Mouse (Mus musculus) frontal cortex, postnatal 14 days (tissue): ENCODE results near the gene Smchd1.
"Not testable (repeated sequence)": the region's sequence is repeated elsewhere in the genome, so short reads cannot be mapped to it uniquely, and the experiment has no call there.

Experiments used
- DNase-seq, 2 experiments: peaks; one replicate each; pipeline ENCODE4 v3.0.0; 2022; ENCODE audit warnings: low spot score in 2 of 2

Gene Smchd1

DNA sequence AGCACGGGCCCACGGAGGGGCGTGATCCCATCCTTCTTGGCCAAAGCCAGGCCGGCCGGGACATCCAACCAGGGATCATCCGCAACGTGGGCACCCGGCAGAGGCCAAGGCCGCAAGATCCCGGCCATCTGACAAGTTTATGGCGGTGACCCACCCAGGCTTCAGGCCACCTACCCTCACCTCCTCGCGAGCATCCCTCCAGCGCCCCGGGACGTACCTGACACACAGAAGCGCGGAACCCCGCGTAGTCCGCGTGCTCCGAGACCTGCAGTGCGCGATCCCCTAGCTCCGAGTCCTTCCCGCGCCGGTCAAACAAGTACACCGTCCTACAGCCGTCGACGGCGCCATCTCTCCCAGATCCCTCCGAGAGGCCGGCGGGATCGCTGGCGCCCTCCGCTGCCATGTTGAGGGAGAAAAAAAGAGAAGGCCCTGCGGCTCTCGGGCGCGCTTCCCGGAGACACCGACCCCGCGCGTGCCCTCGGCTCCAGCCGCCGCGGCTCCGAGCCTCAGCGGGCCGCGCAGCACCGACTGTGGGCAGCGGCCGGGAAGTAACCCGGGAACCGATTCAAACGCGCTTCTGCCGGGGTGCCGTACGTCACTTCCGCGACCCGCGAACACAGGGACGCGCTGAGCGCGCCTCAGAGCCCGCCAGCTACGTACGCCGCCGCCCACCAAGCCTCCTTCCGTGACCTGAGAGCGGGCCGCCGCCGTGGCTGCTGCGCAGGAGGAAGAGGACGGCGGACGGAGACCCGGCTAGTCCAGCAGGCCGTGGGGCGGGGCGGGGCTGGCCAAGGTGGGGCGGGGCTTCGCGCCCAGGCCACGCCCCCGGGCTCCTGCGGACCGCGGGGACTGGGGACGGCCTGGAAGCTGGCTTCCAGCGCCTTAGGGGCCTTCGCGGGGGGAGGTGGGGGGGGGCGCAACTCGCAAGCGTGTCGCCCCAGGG, at the start of gene Smchd1:
TSS of gene Smchd1 (minus strand) at position 582 of the 943 bp plus-strand sequence.
- DNase-seq: peak; percentile 87 to 88

DNA sequence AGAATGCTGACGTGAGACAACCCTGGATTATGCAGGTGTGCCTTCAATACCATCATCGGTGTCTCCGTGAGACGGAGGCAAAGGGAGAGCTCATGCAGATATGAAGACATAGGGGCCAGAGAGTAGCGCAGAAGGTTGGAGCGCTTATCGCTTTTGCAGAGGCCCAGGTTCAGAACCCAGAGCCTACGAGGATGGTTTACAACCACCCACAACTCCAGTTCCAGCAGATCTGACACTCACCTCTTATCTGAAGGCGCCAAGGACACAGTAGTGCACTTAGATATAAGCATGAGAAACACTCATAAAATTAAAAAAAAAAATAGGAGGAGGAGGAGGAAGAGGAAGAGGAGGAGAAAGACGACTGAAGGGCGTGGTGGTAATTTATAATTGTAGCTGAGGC, 35.2 kb upstream of the Smchd1 start:
- DNase-seq: no peak

DNA sequence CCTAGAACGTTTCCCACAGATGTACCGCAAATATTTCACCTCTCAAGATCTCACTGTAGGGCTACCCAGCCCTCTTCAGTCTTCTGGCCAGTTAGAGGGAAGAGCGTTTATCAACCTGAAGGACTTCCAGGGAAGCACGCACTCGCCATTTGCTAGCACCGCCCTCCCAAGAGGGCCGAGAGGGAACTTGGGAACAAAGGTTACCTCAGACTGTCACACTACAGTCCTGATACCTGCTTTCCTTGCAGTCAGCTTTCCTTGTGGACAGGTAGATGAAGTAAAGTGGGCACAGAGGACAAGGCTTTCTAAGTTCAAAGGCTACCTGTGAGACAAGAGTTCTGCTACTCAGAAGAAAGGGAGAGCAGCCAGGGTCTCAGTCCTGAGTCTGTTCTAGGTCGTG, 31.7 kb upstream of the Smchd1 start:
- no peak for DNase-seq

DNA sequence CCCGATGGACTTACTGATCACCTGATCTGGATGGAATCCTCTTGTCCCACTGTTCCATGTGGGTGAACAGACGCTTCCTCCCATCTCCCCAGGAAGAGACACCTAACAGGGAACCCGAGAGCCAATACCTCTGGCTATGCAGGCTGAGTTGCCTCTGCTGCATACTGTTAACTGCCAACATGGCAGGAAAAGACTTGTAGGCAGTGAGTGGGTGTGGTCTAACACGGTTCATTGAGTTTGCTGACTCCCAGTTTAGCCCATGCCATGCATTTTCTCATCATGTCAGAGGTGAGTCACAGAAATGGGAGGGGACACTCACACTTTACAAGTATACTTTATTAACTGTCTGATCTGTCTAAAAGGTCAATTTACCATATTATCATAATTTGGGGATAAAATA, 20.6 kb upstream of the Smchd1 start:
- DNase-seq: no peak

DNA sequence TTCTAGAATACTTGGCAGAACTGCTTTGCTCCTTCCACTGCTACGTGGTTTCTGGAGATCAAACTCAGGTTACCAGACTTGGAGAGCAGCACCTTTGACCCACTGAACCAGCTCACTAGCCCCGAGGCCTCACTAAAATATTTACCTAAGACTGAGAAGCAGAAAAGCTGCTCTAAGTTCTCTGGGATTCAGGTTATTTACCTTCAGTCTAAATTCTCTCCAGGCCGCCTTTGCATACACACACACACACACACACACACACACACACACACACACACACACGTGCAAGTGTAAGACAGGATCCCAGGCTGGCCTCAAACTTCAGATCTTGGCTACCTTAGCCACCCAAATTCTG, 16.2 kb upstream of the Smchd1 start:
- no peak for DNase-seq

DNA sequence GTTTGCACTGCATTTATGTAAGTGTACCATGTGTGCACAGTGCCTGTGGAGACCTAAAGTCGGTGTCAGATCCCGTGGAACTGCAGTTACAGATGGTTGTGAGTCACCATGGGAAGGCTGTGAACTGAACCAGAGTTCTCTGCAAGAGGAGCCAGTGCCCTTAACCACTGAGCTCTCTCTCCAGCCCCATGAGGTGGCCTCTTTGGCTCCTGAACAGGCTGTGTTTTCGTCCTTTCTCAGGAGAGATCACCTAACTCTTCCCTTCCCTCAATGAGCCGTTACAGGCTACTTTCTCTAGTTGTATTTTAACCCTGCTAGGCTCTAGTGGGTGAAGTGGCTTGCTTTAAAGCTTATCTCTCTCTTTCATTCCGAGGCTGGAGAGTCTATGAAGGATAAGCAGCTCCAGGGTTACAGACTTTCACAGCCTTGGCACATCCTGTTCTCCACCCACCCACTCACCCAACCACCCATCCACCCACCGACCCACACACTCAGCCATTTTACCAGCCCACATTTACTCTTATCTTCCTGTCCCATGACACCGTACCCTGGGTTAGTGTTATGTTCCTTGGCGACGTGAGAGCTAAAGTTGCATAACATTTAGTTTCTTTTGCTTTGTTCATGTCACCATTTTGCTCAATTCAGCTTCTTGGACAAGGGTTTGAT, 15.7 kb upstream of the Smchd1 start:
- no peak for DNase-seq

DNA sequence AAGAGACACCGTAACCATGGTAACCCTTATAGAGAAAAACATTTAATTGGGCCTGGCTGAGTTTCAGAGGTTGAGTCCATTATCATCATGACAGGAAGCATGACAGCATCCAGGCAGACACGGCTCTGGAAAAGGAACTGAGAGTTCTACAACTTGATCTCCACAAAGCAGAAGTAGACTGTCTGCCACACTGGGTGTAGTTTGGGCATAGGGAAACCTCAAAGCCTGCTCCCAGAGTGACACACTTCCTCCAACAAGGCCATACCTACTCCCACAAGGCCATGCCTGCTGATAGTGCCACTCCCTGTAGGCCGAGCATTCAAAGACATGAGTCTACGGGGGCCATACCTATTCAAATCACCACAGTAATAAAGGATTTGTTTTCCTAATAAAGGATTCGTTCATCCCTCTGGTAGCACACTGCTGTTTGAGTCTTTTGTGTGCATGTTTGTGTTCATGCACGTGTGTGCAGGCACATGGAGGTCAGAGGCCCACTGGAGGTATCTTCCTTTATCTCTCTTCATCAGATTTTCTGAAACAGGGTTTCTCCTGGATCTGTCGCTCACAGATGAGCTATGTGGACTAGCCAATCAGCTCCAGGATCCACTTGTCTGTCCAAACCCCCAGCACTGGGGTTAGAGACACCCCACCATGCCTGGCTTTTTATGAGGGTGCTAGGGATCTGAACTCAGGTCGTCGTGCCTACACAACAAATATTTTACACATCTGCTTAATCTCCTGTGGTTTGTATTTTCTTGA, 14.7 kb upstream of the Smchd1 start:
- no peak for DNase-seq

DNA sequence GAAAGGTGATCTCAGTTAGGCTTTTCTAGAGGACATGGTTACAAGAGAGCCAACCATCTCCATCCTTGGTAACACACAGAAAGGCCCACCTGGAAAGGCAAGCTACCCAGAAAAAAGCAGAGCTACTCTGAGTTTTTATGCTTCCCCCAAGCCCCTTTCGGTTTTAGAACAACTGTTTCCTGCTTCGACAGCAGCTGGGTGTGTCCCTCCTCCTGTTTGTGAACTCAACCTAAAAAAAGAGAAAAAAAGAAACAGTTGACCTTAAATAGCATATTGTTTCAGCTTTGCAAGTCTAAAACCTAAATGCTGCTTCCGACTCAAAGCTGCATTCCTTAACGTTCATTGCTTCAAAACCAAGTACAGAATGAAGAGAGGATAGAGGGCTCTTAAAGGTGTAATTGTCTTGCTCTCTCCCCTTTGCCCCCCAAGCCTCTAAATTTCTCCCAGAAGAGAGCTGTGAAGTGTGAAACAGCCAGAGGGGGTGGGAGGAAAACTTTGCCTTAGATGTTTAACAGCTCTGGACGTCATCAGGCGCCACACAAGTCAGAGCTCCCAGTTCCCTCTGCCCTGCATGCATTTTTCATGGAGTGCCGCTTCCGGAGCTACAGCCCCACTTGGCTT, 11.2 kb upstream of the Smchd1 start:
- no peak for DNase-seq

DNA sequence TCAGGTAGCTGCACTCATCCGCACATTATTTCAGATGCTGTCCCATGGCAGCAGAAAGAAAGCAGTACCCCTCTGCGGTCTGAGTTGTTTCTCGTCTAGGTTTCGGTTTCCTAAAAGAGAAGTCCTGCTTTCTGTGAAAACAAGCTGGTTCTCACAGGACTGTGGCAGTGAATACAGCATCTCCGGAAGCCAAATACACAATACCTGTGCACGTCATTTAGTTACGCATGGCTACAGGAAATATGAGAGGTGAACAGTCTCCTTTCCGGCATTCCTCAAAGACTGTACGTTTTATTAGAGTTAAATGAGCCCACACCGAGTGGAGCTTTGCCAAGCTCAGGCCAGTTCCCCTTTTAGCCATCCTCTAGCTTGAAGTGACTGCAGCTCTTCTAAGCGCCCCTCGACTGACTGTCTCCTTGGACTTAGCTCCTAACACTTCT, 10.7 kb upstream of the Smchd1 start:
- DNase-seq: no peak

DNA sequence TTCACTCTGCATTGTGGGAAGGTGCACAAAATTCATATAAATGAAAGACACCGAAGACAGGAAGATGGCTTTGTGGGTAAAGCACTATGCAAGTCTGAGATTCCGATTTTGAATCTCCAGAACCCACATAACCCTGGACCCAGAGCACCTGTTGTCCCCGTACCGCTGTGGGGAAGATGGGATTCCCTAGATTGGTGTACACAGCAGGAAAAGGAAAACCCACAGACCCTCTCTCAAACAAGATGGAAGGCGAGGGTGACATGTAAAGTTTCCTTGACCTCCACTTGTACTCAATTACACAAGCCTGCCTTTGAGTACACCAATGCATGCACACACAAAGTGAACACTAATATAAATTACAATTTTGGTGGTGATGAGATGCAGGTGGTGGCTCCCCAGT, 9.6 kb upstream of the Smchd1 start:
- DNase-seq: no peak

DNA sequence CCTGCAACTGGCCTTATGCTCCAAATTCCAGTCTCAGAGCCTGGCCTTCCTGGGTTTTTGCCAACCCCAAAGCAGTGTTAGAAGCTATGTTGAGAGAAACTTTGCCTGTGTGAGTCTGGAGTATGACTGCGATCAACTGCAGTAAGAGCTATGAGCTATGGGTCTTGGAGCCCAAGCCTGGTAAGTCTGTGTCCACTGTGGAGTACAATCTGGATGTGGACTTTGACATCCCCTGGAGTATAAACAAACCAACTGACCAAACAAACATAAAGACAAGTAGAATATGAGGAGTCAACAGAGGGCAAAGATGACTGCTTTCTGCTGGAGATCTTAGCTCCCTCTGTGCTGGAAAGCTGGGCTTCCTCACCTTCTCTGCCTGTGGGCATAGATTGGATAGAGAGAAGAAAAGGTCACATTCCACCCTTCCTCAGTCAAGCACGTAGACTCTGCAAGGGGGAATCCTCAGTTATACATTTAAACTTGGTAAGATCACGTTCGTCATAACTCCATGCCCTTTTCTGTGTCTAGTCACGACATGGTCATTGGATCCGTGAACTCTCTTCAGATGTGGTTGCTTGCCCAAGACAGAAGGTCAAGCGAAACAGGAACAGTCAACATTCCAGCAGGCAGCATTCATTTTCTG, 8.4 kb upstream of the Smchd1 start:
- no peak for DNase-seq

DNA sequence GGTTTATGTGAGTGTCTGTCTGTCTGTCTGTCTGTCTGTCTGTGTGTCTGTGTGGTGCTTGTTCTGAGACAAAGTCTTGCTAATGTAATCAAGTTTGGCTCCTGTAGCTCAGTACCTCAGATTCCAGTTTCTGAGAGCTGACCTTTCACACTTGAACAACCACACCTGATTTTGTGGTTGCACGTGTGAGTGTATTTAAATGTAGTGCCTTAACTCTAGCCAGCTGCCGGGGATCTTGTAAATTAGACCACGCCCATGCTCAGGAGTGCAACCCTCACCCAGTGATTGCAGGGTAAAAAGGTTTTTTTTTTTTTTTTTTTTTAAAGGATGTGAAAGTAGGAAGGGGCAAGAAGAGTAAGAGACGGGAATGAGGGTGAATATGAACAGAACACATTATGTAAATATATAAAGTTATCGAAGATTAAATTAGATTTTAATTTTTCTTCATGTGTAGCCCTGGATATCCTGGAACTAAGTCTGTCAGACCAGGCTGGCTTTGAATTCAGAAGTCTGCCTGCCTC, 4.3 kb upstream of the Smchd1 start:
- no peak for DNase-seq

DNA sequence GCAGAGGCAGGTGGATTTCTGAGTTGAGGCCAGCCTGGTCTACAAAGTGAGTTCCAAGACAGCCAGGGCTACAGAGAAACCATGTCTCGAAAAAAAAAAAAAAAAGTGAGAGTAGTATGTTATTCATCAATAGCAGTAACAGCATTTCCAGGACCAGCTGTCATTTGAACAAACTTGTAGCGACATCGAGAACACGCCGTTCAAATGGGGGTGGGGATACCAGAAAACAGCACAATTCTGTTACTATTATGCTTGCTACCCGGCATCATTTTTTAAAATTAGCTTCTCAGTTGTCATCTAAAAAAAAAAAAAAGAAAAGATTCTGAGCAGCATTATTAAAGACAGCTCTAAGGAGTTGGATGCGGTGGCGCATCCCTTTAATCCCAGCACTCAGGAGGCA, 2.3 kb upstream of the Smchd1 start:
- no peak for DNase-seq

DNA sequence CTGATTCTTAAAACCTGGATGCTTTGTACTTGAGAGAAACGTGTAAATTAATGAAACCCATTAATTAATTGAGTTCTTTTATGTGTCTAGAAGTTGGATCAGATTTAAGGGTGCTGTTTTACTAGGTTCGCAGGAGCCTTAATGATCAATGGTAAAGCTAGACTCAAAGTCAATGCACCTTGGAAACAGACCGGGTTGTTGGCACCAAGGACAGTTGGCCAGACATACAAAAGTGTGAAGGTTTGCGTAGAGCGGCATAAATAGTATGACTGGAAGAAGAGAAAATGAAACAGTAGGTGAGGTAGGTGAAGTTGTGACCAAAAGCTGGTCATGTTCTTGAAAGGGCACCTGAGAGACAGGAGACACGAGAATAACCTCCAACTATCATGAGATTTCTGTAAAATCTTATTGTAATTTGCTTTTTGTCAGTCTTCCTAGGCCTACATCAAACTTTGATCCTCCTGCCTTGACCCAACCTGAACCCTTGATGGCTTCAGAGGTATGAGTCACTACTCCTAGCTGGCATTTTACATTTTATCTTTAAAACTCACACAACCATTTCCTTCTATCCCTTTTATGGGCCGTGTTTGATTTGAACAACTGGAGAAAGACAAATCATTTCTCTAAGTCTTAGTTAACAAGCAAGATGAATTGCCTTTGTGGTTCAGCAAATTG, 1.3 kb upstream of the Smchd1 start:
- DNase-seq: no peak

DNA sequence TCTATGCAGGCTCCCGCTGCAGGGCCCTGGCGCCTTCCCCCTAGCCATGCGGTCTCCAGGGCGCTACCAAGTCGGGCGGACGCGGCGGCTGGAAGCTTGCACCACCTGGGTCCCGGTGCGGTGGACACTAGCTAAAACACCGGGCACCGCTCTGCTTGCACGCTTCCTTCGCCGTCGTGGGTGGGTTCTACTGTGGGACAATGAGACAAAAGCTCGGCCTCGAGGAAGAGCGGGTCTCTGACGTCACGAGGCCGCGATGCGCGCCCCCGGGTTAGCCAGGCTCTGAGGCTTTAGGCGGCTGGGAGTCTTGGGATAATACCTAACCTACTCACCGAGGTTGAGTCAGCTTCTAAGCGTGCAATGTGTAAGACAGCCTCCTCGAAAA, 554 bp upstream of the Smchd1 start:
- peak; percentile 53 to 57 for DNase-seq

DNA sequence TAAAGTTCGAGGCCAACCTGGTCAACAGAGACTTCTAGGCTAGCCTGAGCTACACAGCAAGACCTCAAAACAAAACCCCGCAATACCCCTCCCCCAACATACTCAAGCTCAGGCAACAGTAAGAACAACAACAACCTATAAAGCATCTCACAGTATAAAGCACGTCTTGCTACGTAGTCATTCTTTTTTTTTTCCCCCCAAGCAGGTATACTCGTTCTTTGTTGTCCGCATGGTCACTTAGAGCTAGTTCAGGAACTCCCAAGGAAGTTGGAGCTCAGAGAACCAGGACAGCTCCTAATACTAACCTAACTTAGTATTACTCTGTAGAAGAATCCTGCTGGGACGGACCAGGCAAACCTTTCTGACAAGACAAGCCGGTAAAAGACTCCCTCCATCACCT, 1.0 kb downstream of the Smchd1 start:
- DNase-seq: no peak

DNA sequence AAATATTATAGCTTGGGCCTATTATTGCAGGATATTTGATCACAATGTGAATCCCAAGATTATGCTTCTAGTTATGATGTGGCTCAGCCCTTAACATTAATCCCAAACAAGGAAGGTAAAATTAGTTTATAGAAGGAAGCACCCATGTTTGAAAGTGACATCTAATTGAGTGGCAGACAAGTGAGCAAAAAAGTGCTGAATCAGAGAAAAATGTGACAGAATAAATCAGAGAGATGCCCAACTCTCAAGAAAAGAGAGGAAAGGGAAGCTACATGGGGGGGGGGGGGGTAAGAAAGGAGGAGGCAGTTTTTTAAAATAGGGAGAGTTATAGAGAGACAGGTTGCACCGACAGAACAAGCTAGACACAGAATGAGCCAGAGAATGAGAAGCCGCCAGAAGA, 3.9 kb downstream of the Smchd1 start:
- no peak for DNase-seq

DNA sequence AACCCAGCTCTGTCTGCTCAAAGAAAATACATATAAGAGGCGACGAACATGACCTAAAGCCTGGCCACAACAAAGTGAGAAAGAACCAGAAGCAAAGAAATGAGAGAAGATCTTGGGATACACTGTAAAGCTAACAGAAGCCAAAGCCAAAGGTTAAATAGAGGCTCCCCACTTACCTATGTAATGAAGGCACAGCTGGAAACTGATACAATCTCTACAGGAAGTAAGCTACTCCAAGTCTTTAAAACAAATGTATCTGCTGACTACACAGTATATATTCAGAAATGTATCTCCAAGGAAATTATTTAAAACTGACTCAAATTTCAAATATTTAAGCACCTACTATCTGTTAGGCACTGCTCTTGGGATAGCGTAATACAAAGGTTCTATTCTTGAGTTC, 14.8 kb downstream of the Smchd1 start:
- DNase-seq: no peak

DNA sequence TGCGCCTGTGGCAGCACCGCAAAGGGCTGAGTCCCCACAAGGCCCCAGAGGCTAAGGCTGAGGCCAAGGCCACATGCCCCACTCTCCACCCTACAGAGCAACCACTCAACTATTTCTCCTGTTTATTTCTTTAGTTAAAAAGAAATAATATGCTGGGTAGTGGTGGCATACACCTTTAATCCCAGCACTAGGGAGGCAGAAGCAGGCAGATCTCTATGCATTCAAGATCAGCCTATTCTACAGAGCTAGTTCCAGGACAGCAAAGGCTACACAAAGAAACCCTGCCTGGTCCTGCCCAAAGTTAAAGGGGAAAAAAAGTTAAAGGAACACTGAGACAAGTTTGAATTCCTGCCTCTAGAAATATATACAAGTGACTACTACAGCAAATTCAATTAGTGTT, 15.3 kb downstream of the Smchd1 start, which contains the start of gene Gm4707:
TSS of gene Gm4707 (minus strand) at position 101 of the 400 bp plus-strand sequence.
- no peak for DNase-seq

DNA sequence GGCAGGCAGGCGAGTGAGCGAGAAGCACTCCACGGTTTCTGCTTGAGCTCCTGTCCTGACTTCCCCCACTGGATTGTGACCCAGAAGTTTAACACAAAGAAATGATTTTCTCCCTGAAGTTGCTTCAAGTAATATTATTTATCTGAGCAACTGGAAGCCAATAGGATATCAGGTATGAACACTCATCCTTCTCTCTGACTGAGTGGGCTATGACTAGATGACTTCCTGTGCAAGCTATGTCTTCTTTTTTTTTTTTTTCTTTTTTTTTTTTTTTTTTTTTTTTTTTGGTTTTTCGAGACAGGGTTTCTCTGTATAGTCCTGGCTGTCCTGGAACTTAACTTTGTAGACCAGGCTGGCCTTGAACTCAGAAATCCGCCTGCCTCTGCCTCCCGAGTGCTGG, 17.8 kb downstream of the Smchd1 start:
- DNase-seq: not testable (repeated sequence)

DNA sequence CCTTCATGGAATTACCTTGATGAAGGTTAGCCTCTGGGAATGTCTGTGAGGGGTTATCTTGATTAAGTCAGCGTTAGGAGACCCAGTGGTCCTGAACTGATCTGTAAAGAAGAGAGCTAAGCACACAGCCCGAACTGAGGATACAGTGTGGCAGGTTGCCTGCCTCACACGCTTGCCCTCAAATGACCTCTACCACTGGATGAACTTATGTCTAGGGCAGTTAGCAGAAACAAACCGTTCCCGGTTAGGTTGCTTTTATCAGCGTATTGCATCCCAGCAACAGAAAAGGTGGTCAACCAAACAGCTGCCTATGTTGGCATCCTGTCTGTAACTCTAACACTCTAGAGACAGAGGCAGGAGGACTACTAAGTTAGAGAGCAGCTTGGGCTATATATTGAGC, 30.0 kb downstream of the Smchd1 start:
- DNase-seq: no peak
